Mouse (Mus musculus) liver, embryonic 16.5 days (tissue): ENCODE results near the gene Arrdc5. TPM values are rescaled to one million over a fixed set of nuclear protein-coding genes. Genes with fewer than 3 reads are reported as not detected.

Experiments used
- ATAC-seq: fragments of 200-750 bp; cut with Nextera tagmentation; 2 replicates; pipeline ENCODE4 v1.8.0; 2017; ENCODE audit warnings: low read depth, mild to moderate bottlenecking, moderate number of reproducible peaks, moderate library complexity
- H3K27ac ChIP-seq: fragments of 300-500 bp; sonication (generic); 2 replicates; pipeline ENCODE4 v1.5.1; 2014; ENCODE audit warnings: mild to moderate bottlenecking, low read length
- H3K27me3 ChIP-seq: fragments of 300-500 bp; sonication (generic); 2 replicates; pipeline ENCODE4 v1.6.1; 2014; ENCODE audit warnings: low read depth, low read length, mixed read lengths; ENCODE audit not compliant: control insufficient read depth, insufficient read depth
- H3K36me3 ChIP-seq: fragments of 300-500 bp; sonication (generic); 2 replicates; pipeline ENCODE4 v1.6.1; 2014; ENCODE audit warnings: mild to moderate bottlenecking; ENCODE audit not compliant: control insufficient read depth, insufficient read depth
- H3K4me1 ChIP-seq: fragments of 300-500 bp; sonication (generic); 2 replicates; pipeline ENCODE4 v1.6.1; 2014; ENCODE audit warnings: low read depth, low read length, mixed read lengths; ENCODE audit not compliant: control insufficient read depth
- H3K4me2 ChIP-seq: fragments of 300-500 bp; sonication (generic); 2 replicates; pipeline ENCODE4 v1.6.1; 2014; ENCODE audit warnings: low read depth, low read length, mixed read lengths
- H3K4me3 ChIP-seq: fragments of 300-500 bp; sonication (generic); 2 replicates; pipeline ENCODE4 v1.5.1; 2014; ENCODE audit warnings: low read depth, mild to moderate bottlenecking, low read length
- H3K9ac ChIP-seq: fragments of 300-500 bp; sonication (generic); 2 replicates; pipeline ENCODE4 v1.6.1; 2014; ENCODE audit warnings: low read depth, low read length
- H3K9me3 ChIP-seq: fragments of 300-500 bp; sonication (generic); replicated peaks from 2 replicates; pipeline ENCODE4 v1.6.1; 2016; ENCODE audit warnings: low read length; ENCODE audit not compliant: control insufficient read depth
- WGBS: fragments of 180-500 bp; shearing (Covaris S2); extraction: QIAGEN DNeasy Blood & Tissue Kit; methylation state at CpG from one replicate; pipeline ENCODE4 v1.1.7; 2014; ENCODE audit not compliant: insufficient replicate concordance; 5-methylcytosine and 5-hydroxymethylcytosine counted together
- polyA plus RNA-seq: library from polyadenylated mRNA; unstranded; fragments of >200 nt; fragmentation: Nextera tagmentation; extraction: Ambion mirVana; gene quantifications from 2 replicates; pipeline ENCODE4 v1.2.1, GENCODE M21; 2015

Gene Arrdc5
- polyA plus RNA-seq, result not detected in 2 replicates

DNA sequence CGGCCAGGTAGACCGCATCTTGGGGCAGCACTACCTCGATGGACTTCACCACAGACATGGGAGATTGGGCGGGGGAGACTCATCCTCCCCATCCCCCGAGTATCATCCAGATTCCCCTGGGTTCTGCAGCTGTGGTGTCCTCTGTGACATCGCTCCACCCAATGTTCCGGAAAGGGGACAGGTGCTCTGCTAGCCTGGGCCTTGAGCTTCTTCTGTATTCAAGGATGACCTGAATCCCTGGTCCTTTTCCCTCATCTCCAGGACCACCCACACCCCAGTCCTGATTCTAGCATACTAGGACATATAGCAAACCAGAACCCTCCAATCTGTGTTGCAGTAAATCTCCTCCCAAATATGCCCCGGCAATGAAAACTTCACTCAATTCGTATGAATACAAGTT lies at the start of gene Arrdc5:
Gene Arrdc5 (minus strand): TSS at position 101 of the 400 bp plus-strand sequence.
- Histone ChIP-seq H3K36me3 (0 out of 2 replicates have a peak, but pooled peaks cover 2% of the 10 kb centered on the region), H3K4me2 (no peak within 1 kb of the TSS), H3K27ac (no peak within 1 kb of the TSS), H3K9ac (no peak within 1 kb of the TSS), H3K27me3 (no peaks in the 10 kb centered on the region), H3K4me3 (no peak within 1 kb of the TSS), H3K9me3 (no peaks in the 10 kb centered on the region), H3K4me1 (peaks cover 18% of the 10 kb centered on the region)
- WGBS, result 78% methylated on average over 9 of the region's 9 CpGs
- ATAC-seq, result no peak

DNA sequence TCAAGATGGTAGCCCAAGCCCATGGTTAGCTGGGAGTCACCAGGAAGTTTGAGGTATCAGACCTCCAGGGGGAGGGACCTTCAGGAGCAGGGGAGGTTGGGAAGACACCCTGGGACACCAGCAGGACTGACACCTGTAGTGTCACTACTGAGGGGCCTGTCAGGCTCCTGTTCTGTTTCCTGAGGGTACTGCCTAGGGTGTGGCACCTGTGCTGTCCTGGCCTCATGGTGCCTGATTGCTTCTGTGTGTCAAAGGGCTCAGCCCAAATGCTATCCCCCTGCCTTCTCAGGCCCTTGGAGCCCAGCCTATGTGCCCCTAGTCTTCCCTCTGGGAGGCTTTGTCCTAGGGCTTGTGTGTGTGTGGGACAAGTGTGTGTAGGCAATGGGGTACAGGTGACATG lies 48.5 kb upstream of the Arrdc5 start:
- Histone ChIP-seq H3K36me3 (peaks cover 3% of the 10 kb centered on the region; the same call in 1 of the 2 replicates), H3K4me2 (peak overlapping the region; percentile 35), H3K4me1 (peaks cover 28% of the 10 kb centered on the region), H3K9ac (no peak overlapping the region), H3K27ac (peak overlapping the region; percentile 15; the same call in 1 of the 2 replicates), H3K4me3 (no peak overlapping the region), H3K27me3 (no peaks in the 10 kb centered on the region), H3K9me3 (no peaks in the 10 kb centered on the region)
- ATAC-seq, result peak; percentile 58

DNA sequence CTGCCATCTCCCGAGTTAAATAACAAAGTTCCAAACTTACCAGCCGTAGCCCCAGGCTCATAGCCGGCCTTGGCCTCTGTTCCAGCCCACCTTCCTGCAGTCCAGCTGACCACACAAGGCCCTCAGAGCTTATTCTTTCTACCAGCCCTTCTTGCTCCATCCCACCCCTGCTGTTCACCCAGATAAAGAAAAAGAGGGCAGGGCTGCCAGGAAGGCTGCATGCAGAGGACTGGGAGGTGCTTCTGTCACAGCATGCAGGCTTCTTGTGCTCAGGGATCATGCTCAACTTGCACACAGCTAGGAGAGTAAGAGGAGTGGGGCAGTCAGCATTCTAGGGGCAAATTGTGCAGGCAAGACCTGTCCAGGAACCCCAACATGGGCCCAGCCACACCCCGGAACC lies 48.0 kb upstream of the Arrdc5 start:
- ATAC-seq, result peak; percentile 74
- peaks cover 30% of the 10 kb centered on the region for H3K4me1 ChIP-seq
- no peak overlapping the region for H3K9ac ChIP-seq
- peak overlapping the region; percentile 35 for H3K4me2 ChIP-seq
- H3K27ac ChIP-seq, result peak overlapping the region; percentile 15; the same call in 1 of the 2 replicates
- WGBS, result 45% methylated on average over 4 of the region's 4 CpGs
- H3K36me3 ChIP-seq, result peaks cover 3% of the 10 kb centered on the region; the same call in 1 of the 2 replicates
- H3K9me3 ChIP-seq, result no peaks in the 10 kb centered on the region
- H3K4me3 ChIP-seq, result no peak overlapping the region
- no peaks in the 10 kb centered on the region for H3K27me3 ChIP-seq

DNA sequence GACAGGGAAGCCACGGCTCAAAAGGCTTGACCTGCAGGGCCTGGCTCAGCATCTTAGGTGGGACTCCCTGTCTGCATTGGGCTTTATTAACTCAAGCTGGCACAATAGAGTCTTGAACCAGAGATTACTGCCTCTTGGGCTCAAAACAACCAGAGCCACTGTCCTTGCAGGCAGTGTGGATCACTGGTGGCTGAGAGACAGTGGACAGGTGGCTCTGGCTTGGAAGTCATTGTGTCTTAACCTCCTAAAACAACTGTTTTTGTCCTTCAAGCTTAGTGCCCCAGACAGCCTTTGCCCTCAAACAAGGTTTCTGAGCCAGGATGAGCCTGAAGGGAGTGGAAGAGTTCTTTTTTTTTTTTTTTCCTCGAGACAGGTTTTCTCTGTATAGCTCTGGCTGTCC lies 45.3 kb upstream of the Arrdc5 start:
- Histone ChIP-seq H3K4me3 (no peak overlapping the region), H3K36me3 (no peaks in the 10 kb centered on the region), H3K27me3 (no peaks in the 10 kb centered on the region), H3K4me2 (no peak overlapping the region), H3K4me1 (peaks cover 31% of the 10 kb centered on the region), H3K27ac (no peak overlapping the region), H3K9ac (no peak overlapping the region), H3K9me3 (no peaks in the 10 kb centered on the region)
- WGBS, result 46% methylated on average over 2 of the region's 2 CpGs
- ATAC-seq, result no peak

DNA sequence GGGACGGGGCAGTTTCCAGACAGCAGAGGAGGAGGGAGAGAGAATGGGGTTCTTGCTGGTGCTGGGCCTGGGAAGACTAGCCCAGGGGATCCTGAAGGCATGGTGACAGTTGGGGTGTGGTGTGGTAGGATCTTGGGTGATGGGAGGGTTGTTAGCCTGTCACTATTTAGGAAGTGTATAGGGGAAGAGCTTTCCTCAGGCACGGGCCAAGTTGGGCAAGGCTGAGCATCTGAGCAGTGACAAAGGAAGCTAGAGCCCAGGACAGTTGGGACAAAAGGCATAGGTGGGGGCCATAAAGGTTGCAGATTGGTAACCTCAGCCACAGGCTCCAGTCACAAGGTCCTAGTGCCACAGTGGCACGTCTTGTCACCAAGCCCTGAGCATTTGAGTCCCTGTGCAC lies 43.4 kb upstream of the Arrdc5 start:
- Histone ChIP-seq H3K36me3 (no peaks in the 10 kb centered on the region), H3K4me2 (no peak overlapping the region), H3K4me3 (no peak overlapping the region), H3K9ac (no peak overlapping the region), H3K27me3 (no peaks in the 10 kb centered on the region), H3K27ac (no peak overlapping the region), H3K4me1 (peaks cover 20% of the 10 kb centered on the region), H3K9me3 (no peaks in the 10 kb centered on the region)
- ATAC-seq, result no peak
- 54% methylated on average over 3 of the region's 3 CpGs for WGBS

DNA sequence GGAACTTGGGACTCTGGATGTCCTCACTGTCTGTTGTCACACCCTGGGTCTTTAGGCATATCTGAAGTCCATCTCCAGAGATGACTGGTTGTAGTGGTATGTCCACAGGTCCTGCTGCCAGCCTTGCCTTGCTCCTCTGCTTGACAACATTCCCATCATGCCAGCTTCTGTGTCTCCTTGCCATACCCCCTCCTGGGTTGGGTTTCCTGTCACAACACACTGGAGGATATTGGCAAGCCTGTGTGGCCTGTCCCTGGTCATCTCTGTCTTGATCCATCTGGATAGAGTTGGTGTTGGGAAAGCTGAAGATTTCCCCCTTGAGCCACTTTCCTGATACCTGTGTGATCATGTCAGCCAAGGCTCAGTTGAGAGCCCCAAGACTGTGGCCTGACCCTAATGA lies 40.6 kb upstream of the Arrdc5 start:
- Histone ChIP-seq H3K9me3 (no peaks in the 10 kb centered on the region), H3K27ac (no peak overlapping the region), H3K4me3 (no peak overlapping the region), H3K4me2 (no peak overlapping the region), H3K27me3 (no peaks in the 10 kb centered on the region), H3K4me1 (peaks cover 4% of the 10 kb centered on the region; the same call in 1 of the 2 replicates), H3K9ac (no peak overlapping the region), H3K36me3 (no peaks in the 10 kb centered on the region)
- no peak for ATAC-seq

DNA sequence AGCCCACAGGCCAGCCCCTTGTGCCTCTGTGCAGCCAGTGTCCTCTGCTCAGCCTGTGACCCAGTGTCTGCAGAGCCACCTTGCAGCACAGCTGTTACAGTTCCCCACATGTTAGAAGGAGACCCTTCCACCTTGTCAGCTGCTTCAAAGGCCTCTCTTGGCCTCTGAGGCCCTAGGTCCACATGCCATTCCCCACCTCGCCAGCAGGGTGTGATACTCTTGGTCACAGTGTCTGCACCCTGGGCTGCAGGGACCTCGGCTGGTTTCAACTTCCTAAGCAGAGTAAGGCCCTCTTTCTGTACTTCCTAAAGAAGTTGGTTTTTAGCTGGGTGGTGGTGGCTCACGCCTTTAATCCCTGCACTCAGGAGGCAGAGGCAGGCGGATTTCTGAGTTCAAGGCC lies 38.8 kb upstream of the Arrdc5 start:
- peak; percentile 35; the same call in 1 of the 2 replicates for ATAC-seq
- peaks cover 4% of the 10 kb centered on the region; the same call in 1 of the 2 replicates for H3K4me1 ChIP-seq
- no peak overlapping the region for H3K4me3 ChIP-seq
- H3K9me3 ChIP-seq, result no peaks in the 10 kb centered on the region
- no peak overlapping the region for H3K9ac ChIP-seq
- H3K27me3 ChIP-seq, result no peaks in the 10 kb centered on the region
- H3K36me3 ChIP-seq, result no peaks in the 10 kb centered on the region
- no peak overlapping the region for H3K4me2 ChIP-seq
- H3K27ac ChIP-seq, result no peak overlapping the region
- 21% methylated on average over 4 of the region's 4 CpGs for WGBS

DNA sequence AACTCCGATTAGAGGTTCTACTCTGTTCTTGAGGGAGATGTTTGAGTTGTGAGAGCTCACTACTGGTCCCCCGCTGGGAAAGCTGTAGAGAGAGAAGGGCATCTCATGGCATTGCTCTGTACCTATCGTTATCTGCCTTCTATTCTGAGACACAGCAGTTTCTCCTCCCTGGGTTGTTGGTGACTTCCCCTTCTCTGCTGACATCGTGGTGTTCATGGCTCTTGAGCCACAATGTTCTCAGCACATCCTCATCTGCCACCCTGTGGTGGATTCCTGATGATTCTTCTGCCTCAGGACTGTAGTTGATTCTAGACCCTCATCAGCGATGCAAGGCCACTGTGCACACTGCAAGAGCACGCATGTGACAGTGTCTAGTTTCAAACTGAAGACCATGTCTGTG lies 37.7 kb upstream of the Arrdc5 start:
- Histone ChIP-seq H3K9me3 (no peaks in the 10 kb centered on the region), H3K4me2 (no peak overlapping the region), H3K4me1 (0 out of 2 replicates have a peak, but pooled peaks cover 3% of the 10 kb centered on the region), H3K4me3 (no peak overlapping the region), H3K36me3 (no peaks in the 10 kb centered on the region), H3K9ac (no peak overlapping the region), H3K27me3 (no peaks in the 10 kb centered on the region), H3K27ac (no peak overlapping the region)
- ATAC-seq, result no peak
- 50% methylated on average over 6 of the region's 6 CpGs for WGBS

DNA sequence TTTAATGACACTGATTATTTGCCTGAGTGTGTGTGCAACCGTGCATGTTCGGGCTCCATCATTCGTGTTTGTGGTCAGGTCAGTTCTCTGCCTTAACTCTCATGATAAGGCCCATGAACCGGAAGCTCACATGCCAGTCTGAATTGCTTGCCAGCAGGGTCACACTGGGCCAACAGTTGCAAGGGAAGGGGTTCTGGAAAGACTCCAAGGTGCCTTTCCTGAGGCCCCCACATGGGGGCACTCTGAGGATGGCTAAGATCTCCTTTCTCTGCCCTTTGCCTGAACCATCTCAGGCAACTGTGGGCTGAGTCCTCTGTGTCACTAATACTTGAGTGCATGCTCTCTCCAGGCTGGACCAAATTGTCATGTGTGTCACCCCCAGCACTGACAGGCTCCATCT lies 37.1 kb upstream of the Arrdc5 start:
- no peak overlapping the region for H3K27ac ChIP-seq
- H3K9ac ChIP-seq, result no peak overlapping the region
- 24% methylated on average over 4 of the region's 4 CpGs for WGBS
- H3K4me1 ChIP-seq, result 0 out of 2 replicates have a peak, but pooled peaks cover 3% of the 10 kb centered on the region
- H3K36me3 ChIP-seq, result no peaks in the 10 kb centered on the region
- no peaks in the 10 kb centered on the region for H3K27me3 ChIP-seq
- H3K4me3 ChIP-seq, result no peak overlapping the region
- peak; percentile 7; the same call in 1 of the 2 replicates for ATAC-seq
- H3K9me3 ChIP-seq, result no peaks in the 10 kb centered on the region
- H3K4me2 ChIP-seq, result no peak overlapping the region
